Mouse (Mus musculus): ENCODE measurements around the gene Pde12. TPM values are rescaled to one million over a fixed set of nuclear protein-coding genes. Genes with fewer than 3 reads are reported as not detected.
"Not testable (repeated sequence)": the region's sequence is repeated elsewhere in the genome, so short reads cannot be mapped to it uniquely, and the experiment has no call there.

Pde12 gene
- polyA plus RNA-seq (2011; ENCODE audit: insufficient read depth, insufficient read length, low read depth, missing spikeins) = 8.5 TPM in 2 replicates

DNA sequence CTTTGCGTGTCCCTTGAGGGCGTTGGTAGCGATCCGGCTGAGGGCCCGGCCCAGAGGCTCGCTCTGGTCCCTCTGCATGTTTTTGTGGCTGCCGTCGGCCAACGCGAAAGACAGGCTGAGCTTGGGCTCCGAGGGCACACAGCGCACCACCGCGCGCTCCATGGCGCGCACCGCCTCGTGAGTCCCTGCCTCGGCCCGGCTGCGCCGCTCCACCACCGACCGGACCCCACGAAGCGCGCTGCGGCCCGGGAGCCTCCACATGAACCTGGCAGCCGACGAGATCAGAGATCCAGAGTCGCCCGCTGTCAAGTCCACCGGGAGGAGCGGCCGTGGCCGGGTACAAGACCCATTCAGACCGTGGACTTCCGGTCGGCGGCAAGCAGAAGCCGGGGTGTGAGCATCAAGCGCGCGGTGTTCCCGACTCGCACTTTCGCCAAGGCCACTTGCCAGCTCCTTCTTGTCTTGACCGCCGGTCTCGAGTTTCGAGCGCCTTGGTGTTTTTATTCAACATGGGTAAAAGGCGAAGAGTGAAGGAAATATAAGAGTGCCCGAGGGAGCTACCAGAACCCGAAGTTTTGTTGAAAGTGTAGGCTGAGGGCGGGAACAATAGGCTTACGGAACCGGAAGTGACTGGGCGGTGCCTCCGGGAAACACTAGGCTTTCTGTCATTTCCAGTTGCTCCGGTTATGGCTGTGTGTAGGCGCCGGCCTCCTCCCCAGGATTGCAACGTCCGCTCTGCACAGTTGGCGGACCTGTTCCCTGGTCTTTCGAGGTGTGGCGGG lies at the start of gene Pde12:
Gene Pde12, minus strand, starts transcription at position 592 of the 782 bp plus-strand sequence.
- Histone ChIP-seq H3K4me3 (ENCODE audit: low read depth, low read length) (peak within 1 kb of the TSS; percentile 75), H3K36me3 (ENCODE audit: control insufficient read depth, insufficient read depth, low read length, poor library complexity, severe bottlenecking) (peaks cover 20% of the 10 kb centered on the region), H3K27me3 (ENCODE audit: control insufficient read depth, insufficient read depth, low read length, poor library complexity, severe bottlenecking) (no peaks in the 10 kb centered on the region), H3K9me3 (replicated peaks; ENCODE audit: control insufficient read depth, insufficient read depth, low read length, poor library complexity, severe bottlenecking) (no peaks in the 10 kb centered on the region), H3K27ac (ENCODE audit: insufficient read depth, low read length) (peak within 1 kb of the TSS; percentile 55), H3K9ac (ENCODE audit: low read depth, poor library complexity, severe bottlenecking) (peak within 1 kb of the TSS; percentile 80), H3K4me1 (ENCODE audit: control insufficient read depth, insufficient read depth, low read length) (no peaks in the 10 kb centered on the region)
- TF ChIP-seq POLR2A (IDR thresholded peaks at IDR 0.05; ENCODE audit: insufficient read depth, low read length) = peak; percentile 26
- no peak for TF ChIP-seq EP300 (IDR thresholded peaks at IDR 0.05; ENCODE audit: insufficient read depth, low read depth, low read length)

DNA sequence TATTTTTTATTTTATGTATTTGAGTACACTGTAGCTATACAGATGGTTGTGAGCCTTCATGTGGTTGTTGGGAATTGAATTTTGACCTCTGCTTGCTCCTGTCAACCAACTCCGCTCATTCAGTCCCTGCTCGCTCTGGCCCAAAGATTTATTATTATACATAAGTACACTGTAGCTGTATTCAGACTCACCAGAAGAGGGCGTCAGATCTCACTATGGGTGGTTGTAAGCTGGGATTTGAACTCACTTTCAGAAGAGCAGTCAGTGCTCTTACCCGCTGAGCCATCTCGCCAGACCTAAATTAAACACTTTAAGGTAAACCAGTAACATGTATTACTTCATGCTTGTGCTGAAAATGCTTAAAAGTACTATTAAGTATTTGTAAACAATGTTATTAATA lies 35.6 kb upstream of the Pde12 start:
- H3K9ac ChIP-seq (ENCODE audit: low read depth, poor library complexity, severe bottlenecking); H3K27me3 ChIP-seq (ENCODE audit: control insufficient read depth, insufficient read depth, low read length, poor library complexity, severe bottlenecking); H3K36me3 ChIP-seq (ENCODE audit: control insufficient read depth, insufficient read depth, low read length, poor library complexity, severe bottlenecking); H3K4me3 ChIP-seq (ENCODE audit: low read depth, low read length); H3K4me1 ChIP-seq (ENCODE audit: control insufficient read depth, insufficient read depth, low read length); H3K27ac ChIP-seq (ENCODE audit: insufficient read depth, low read length); H3K9me3 ChIP-seq (replicated peaks; ENCODE audit: control insufficient read depth, insufficient read depth, low read length, poor library complexity, severe bottlenecking): not testable (repeated sequence)
- TF ChIP-seq CTCF (IDR thresholded peaks at IDR 0.05; ENCODE audit: low read depth, low read length) = peak; percentile 9

DNA sequence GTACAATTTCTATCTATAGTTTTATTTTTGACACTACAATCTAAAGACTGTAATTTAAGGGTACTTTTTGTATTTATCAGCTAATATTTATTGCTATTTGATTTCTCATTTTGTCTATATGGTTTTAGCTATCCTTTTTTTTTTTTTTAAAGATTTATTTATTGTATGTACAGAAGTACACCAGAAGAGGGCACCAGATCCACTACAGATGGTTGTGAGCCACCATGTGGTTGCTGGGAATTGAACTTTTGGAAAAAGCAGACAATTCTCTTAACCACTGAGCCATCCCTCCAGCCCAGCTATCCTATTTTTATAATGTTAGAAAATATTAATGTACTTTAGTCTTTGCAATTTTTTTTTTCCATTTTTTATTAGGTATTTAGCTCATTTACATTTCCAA lies 28.2 kb upstream of the Pde12 start:
- Histone ChIP-seq H3K9ac (ENCODE audit: low read depth, poor library complexity, severe bottlenecking) (no peak overlapping the region), H3K4me1 (ENCODE audit: control insufficient read depth, insufficient read depth, low read length) (no peaks in the 10 kb centered on the region), H3K4me3 (ENCODE audit: low read depth, low read length) (no peak overlapping the region), H3K27ac (ENCODE audit: insufficient read depth, low read length) (no peak overlapping the region), H3K9me3 (replicated peaks; ENCODE audit: control insufficient read depth, insufficient read depth, low read length, poor library complexity, severe bottlenecking) (no peaks in the 10 kb centered on the region), H3K27me3 (ENCODE audit: control insufficient read depth, insufficient read depth, low read length, poor library complexity, severe bottlenecking) (no peaks in the 10 kb centered on the region), H3K36me3 (ENCODE audit: control insufficient read depth, insufficient read depth, low read length, poor library complexity, severe bottlenecking) (no peaks in the 10 kb centered on the region)
- no peak for TF ChIP-seq CTCF (IDR thresholded peaks at IDR 0.05; ENCODE audit: low read depth, low read length)
- TF ChIP-seq EP300 (IDR thresholded peaks at IDR 0.05; ENCODE audit: insufficient read depth, low read depth, low read length) = no peak
- no peak for TF ChIP-seq POLR2A (IDR thresholded peaks at IDR 0.05; ENCODE audit: insufficient read depth, low read length)

DNA sequence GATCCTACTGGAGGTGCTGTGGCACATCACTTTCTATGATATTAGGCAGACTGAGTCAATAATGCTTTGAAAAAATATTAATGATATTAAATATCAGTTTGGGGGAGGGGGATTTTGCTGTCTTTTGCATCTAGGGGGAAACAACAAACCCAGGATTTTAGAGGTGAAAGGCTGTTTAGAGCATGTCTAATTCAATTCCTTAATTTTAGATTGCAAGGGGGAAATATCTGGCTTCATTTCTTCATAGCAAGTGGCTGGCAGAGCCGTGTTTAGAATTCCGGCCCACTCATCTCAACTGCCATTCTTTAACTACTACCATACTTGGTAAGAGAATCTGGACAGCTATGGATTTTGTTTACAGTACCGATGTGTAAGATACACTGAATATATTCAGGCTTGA lies 23.3 kb upstream of the Pde12 start, which contains the start of gene Dnah12:
Gene Dnah12, plus strand, starts transcription at position 301 of the 400 bp plus-strand sequence.
- Histone ChIP-seq H3K9ac (ENCODE audit: low read depth, poor library complexity, severe bottlenecking) (no peak within 1 kb of the TSS), H3K4me1 (ENCODE audit: control insufficient read depth, insufficient read depth, low read length) (no peaks in the 10 kb centered on the region), H3K27ac (ENCODE audit: insufficient read depth, low read length) (no peak within 1 kb of the TSS), H3K4me3 (ENCODE audit: low read depth, low read length) (no peak within 1 kb of the TSS), H3K27me3 (ENCODE audit: control insufficient read depth, insufficient read depth, low read length, poor library complexity, severe bottlenecking) (no peaks in the 10 kb centered on the region), H3K9me3 (replicated peaks; ENCODE audit: control insufficient read depth, insufficient read depth, low read length, poor library complexity, severe bottlenecking) (no peaks in the 10 kb centered on the region), H3K36me3 (ENCODE audit: control insufficient read depth, insufficient read depth, low read length, poor library complexity, severe bottlenecking) (no peaks in the 10 kb centered on the region)
- TF ChIP-seq CTCF (IDR thresholded peaks at IDR 0.05; ENCODE audit: low read depth, low read length) (no peak), EP300 (IDR thresholded peaks at IDR 0.05; ENCODE audit: insufficient read depth, low read depth, low read length) (no peak), POLR2A (IDR thresholded peaks at IDR 0.05; ENCODE audit: insufficient read depth, low read length) (no peak)

DNA sequence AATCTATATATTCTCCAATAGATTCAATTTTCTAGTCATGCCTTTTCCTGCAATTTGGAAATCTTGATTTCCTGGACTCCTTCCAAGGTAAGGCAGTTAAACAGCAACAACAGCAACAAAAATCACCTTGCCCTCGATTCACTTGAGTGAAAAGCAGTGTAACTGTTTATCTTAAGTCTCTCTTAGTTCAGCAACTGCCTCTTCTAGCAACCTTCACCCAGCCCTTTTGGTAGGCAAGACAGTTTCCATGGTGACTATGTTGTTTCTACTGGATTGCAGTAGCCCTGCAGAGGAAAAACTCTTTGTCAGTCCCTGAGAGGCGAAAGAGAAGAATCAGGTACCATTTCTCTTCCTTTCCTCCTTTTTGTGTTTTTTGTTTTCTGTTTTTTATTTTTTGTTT lies 21.7 kb upstream of the Pde12 start:
- no peak for TF ChIP-seq POLR2A (IDR thresholded peaks at IDR 0.05; ENCODE audit: insufficient read depth, low read length)
- no peak for TF ChIP-seq CTCF (IDR thresholded peaks at IDR 0.05; ENCODE audit: low read depth, low read length)
- TF ChIP-seq EP300 (IDR thresholded peaks at IDR 0.05; ENCODE audit: insufficient read depth, low read depth, low read length) = no peak
- H3K4me1 ChIP-seq (ENCODE audit: control insufficient read depth, insufficient read depth, low read length) = no peaks in the 10 kb centered on the region
- no peaks in the 10 kb centered on the region for H3K27me3 ChIP-seq (ENCODE audit: control insufficient read depth, insufficient read depth, low read length, poor library complexity, severe bottlenecking)
- no peak overlapping the region for H3K9ac ChIP-seq (ENCODE audit: low read depth, poor library complexity, severe bottlenecking)
- no peaks in the 10 kb centered on the region for H3K36me3 ChIP-seq (ENCODE audit: control insufficient read depth, insufficient read depth, low read length, poor library complexity, severe bottlenecking)
- H3K4me3 ChIP-seq (ENCODE audit: low read depth, low read length) = no peak overlapping the region
- no peaks in the 10 kb centered on the region for H3K9me3 ChIP-seq (replicated peaks; ENCODE audit: control insufficient read depth, insufficient read depth, low read length, poor library complexity, severe bottlenecking)
- no peak overlapping the region for H3K27ac ChIP-seq (ENCODE audit: insufficient read depth, low read length)

DNA sequence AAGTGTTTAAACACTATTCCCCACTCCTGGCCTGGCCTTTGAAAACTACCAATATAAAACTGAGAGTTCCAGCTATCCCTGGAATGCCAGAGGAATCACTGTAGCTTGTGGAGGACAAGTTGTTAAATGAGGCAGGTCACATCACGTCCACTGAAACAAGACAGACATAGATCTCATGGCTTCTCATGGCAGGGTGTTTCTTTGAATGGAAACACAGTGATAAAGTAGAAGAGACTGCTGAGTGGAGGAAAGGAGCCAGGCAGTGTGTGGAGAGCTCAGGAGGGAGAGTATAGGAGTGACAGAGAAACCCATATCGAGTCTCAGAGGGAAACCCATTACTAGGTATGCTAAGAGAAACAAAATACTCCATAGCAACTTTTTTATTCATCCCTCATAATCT lies 21.0 kb upstream of the Pde12 start:
- H3K9ac ChIP-seq (ENCODE audit: low read depth, poor library complexity, severe bottlenecking) = no peak overlapping the region
- no peaks in the 10 kb centered on the region for H3K9me3 ChIP-seq (replicated peaks; ENCODE audit: control insufficient read depth, insufficient read depth, low read length, poor library complexity, severe bottlenecking)
- no peaks in the 10 kb centered on the region for H3K4me1 ChIP-seq (ENCODE audit: control insufficient read depth, insufficient read depth, low read length)
- no peak overlapping the region for H3K4me3 ChIP-seq (ENCODE audit: low read depth, low read length)
- H3K27ac ChIP-seq (ENCODE audit: insufficient read depth, low read length) = no peak overlapping the region
- no peaks in the 10 kb centered on the region; the same call in 1 of the 2 replicates for H3K27me3 ChIP-seq (ENCODE audit: control insufficient read depth, insufficient read depth, low read length, poor library complexity, severe bottlenecking)
- TF ChIP-seq CTCF (IDR thresholded peaks at IDR 0.05; ENCODE audit: low read depth, low read length) (no peak), POLR2A (IDR thresholded peaks at IDR 0.05; ENCODE audit: insufficient read depth, low read length) (no peak), EP300 (IDR thresholded peaks at IDR 0.05; ENCODE audit: insufficient read depth, low read depth, low read length) (no peak)
- H3K36me3 ChIP-seq (ENCODE audit: control insufficient read depth, insufficient read depth, low read length, poor library complexity, severe bottlenecking) = no peaks in the 10 kb centered on the region

Data from ES-Bruce4 (cell line).